Mouse (Mus musculus): ENCODE results near the gene Kdm2a. TPM values are rescaled to one million over a fixed set of nuclear protein-coding genes. Genes with fewer than 3 reads are reported as not detected.

Kdm2a gene
- polyA plus RNA-seq, 1 experiment from 2014 or later, result 32.8 TPM

DNA sequence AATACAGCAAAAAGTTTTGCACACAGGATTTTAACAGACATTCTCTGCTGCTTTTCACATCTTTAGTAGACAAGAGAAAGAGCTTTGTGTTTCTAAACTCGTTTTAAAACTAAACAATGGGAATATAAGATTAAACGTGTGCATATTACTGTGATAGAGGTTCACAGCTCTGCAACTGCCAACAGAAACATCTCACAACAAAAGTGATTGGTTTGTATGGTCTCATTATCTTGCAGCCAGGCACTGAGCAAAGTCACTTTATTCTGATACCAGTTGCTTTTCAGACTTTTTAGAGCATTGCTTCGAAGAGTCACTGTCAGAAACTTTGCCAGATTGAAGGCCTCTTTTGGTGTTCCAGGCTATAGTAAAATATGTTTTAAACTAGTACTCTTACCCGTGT lies 874 bp upstream of the Kdm2a start:
- TF ChIP-seq CTCF (IDR thresholded peaks at IDR 0.05; ENCODE audit: low read depth), result no peak
- DNase-seq (ENCODE audit: low spot score) (no peak), ATAC-seq (replicated peaks; ENCODE audit: low FRiP score, low read depth) (no peak)
- H3K27ac ChIP-seq, result no peak overlapping the region
- 0 out of 2 replicates have a peak, but pooled peaks cover 5% of the 10 kb centered on the region for H3K4me1 ChIP-seq (replicated peaks; ENCODE audit: insufficient read depth, low read length)
- 74% methylated on average over 4 of the region's 4 CpGs for WGBS
- no peaks in the 10 kb centered on the region for H3K27me3 ChIP-seq (ENCODE audit: insufficient read depth, low read length)
- H3K36me3 ChIP-seq (ENCODE audit: insufficient read depth, low read length), result no peaks in the 10 kb centered on the region
- H3K4me2 ChIP-seq (ENCODE audit: low read length), result no peak overlapping the region
- no peak overlapping the region for H3K9ac ChIP-seq (ENCODE audit: low read depth, low read length)
- no peak overlapping the region for H3K4me3 ChIP-seq (replicated peaks; ENCODE audit: low read depth, low read length)
- H3K9me3 ChIP-seq (replicated peaks; ENCODE audit: low read length), result no peaks in the 10 kb centered on the region

DNA sequence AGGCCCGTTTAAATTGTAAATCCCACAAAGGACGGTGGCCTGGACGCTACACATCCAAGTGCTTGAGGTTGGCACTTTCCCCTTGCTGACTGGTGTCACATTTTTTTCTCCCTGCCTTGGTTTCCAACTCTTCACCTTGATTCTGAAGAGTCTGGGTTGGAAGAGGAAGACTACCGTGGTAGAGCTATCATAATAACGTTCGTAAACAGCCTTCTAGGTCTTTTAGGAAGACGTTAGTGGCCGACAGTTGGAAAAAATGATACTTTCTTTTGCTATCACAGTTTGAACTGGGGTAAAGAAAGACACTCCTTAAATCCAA lies 504 bp upstream of the Kdm2a start:
- ATAC-seq (replicated peaks; ENCODE audit: low FRiP score, low read depth) (no peak), DNase-seq (ENCODE audit: low spot score) (no peak)
- H3K4me1 ChIP-seq (replicated peaks; ENCODE audit: insufficient read depth, low read length), result 0 out of 2 replicates have a peak, but pooled peaks cover 6% of the 10 kb centered on the region
- peak overlapping the region; percentile 94 for H3K4me2 ChIP-seq (ENCODE audit: low read length)
- H3K36me3 ChIP-seq (ENCODE audit: insufficient read depth, low read length), result no peaks in the 10 kb centered on the region
- peak overlapping the region; percentile 97 for H3K27ac ChIP-seq
- no peak for TF ChIP-seq CTCF (IDR thresholded peaks at IDR 0.05; ENCODE audit: low read depth)
- H3K4me3 ChIP-seq (replicated peaks; ENCODE audit: low read depth, low read length), result peak overlapping the region; percentile 99
- peak overlapping the region; percentile 82 for H3K9ac ChIP-seq (ENCODE audit: low read depth, low read length)
- WGBS, result 39% methylated on average over 8 of the region's 8 CpGs
- no peaks in the 10 kb centered on the region for H3K27me3 ChIP-seq (ENCODE audit: insufficient read depth, low read length)
- no peaks in the 10 kb centered on the region for H3K9me3 ChIP-seq (replicated peaks; ENCODE audit: low read length)

DNA sequence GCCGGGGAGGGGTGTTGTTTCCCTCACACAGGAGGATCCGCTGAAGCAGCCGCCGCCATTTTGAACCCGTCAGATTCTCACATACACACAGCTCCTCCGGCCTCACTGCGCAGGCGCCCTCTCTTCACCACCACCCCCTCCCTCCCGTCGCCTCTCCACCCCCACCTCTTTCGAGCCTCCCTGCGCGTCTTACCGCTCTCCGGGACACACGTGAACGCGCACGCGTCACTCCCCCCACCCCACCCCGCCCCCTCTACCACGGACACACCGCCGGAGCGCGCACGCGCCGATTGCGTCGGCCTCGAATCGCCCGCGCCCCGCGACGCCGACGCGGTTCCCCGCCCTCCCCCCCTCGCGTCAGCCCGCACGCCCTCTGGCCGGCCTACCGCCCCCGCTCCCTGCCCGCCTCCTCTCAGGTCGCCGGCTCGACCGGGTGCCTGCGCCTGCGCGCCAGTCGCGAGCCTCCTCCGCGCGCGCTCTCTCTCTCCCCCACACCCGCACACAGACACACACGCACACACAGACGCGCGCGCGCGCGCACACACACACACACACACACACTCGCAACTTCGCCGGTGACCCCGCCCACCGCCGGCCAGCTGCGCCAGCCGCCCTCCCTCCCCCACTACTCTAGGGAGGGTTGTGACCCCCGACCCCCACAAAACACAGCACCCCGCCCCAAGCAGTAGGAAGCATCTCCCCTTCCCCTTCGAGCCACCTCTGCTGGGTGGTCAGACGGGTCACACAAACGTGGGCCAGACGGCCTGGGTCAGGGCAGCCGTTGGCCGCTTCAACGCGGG lies 887 bp downstream of the Kdm2a start:
- Histone ChIP-seq H3K9ac (ENCODE audit: low read depth, low read length) (peak overlapping the region; percentile 99), H3K4me2 (ENCODE audit: low read length) (peak overlapping the region; percentile 94), H3K4me3 (replicated peaks; ENCODE audit: low read depth, low read length) (peak overlapping the region; percentile 99), H3K27me3 (ENCODE audit: insufficient read depth, low read length) (no peaks in the 10 kb centered on the region), H3K4me1 (replicated peaks; ENCODE audit: insufficient read depth, low read length) (0 out of 2 replicates have a peak, but pooled peaks cover 11% of the 10 kb centered on the region), H3K9me3 (replicated peaks; ENCODE audit: low read length) (no peaks in the 10 kb centered on the region), H3K27ac (peak overlapping the region; percentile 97), H3K36me3 (ENCODE audit: insufficient read depth, low read length) (0 out of 2 replicates have a peak, but pooled peaks cover 4% of the 10 kb centered on the region)
- TF ChIP-seq CTCF (IDR thresholded peaks at IDR 0.05; ENCODE audit: low read depth), result no peak
- WGBS, result 1% methylated on average over 69 of the region's 90 CpGs
- peak; percentile 99 for DNase-seq (ENCODE audit: low spot score)
- peak; percentile 93 for ATAC-seq (replicated peaks; ENCODE audit: low FRiP score, low read depth)

DNA sequence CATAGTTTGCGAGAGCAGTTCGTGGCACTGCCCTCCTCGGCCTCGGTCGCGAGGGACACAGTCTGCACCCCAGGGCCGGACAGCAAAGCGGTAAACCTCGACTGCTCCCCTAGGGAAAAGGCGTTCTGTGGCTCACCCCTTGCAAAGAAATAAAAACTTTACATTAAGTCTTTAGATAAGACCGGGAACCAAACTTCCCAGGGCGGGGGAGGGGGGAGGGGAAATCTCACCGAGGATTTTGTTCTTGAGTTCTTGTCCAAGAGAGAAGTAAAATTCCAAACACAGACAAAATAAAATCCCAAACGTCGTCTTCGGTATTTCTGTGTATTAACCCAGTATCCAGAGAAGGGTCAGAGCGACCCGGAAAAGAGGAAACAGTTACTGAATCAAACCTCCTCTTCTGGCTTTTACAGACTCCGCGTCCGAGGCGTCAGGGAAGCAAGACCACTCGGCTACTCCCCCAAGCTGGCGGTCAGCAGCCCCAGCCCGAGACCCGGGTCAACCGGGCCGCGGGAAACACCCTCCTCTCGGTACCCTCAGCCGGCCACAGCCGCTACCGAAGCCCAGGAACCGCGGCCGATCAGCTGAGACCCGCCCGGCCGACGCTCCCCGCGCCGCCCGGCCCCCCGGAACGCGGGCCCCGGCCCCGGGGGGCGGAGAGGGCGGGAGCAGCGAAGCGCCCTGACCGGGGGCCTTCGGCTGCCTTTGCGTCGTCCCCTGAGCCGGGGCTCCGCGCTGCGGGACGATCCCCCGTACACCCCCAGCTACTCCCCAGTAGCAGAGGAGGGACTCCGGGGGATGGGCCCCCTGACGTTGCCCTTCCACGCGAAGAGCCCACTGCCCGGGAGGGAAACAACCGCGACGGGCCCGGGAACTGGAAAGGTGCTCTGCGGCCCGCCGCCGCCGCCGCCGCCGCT lies 1.7 kb downstream of the Kdm2a start:
- H3K4me1 ChIP-seq (replicated peaks; ENCODE audit: insufficient read depth, low read length), result 0 out of 2 replicates have a peak, but pooled peaks cover 11% of the 10 kb centered on the region
- no peak for TF ChIP-seq CTCF (IDR thresholded peaks at IDR 0.05; ENCODE audit: low read depth)
- peak overlapping the region; percentile 99 for H3K9ac ChIP-seq (ENCODE audit: low read depth, low read length)
- DNase-seq (ENCODE audit: low spot score), result peak; percentile 60
- H3K4me3 ChIP-seq (replicated peaks; ENCODE audit: low read depth, low read length), result peak overlapping the region; percentile 99
- H3K9me3 ChIP-seq (replicated peaks; ENCODE audit: low read length), result no peaks in the 10 kb centered on the region
- under 1% methylated on average over 66 of the region's 80 CpGs for WGBS
- H3K4me2 ChIP-seq (ENCODE audit: low read length), result peak overlapping the region; percentile 73
- ATAC-seq (replicated peaks; ENCODE audit: low FRiP score, low read depth), result peak; percentile 31
- 0 out of 2 replicates have a peak, but pooled peaks cover 4% of the 10 kb centered on the region for H3K36me3 ChIP-seq (ENCODE audit: insufficient read depth, low read length)
- H3K27me3 ChIP-seq (ENCODE audit: insufficient read depth, low read length), result no peaks in the 10 kb centered on the region
- H3K27ac ChIP-seq, result peak overlapping the region; percentile 97

DNA sequence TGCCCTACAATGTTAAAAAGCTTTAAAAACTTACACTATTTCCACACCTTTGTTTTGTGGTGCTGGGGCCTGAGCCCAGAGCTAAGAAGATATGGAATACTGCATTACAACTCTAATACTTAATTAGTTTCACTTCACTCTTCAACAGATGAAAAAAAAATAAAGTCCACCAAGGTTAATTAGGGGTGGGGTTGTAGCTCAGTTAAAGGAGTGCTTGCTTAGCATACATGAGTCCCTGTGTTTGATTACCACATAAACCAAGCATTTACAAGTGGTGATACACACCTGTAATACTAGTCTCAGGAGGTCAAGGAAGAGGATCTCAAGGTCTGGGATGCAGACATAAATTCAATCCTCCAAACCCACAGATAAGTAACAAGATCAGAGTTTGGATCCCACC lies 10.8 kb downstream of the Kdm2a start:
- Histone ChIP-seq H3K4me3 (replicated peaks; ENCODE audit: low read depth, low read length) (no peak overlapping the region), H3K4me1 (replicated peaks; ENCODE audit: insufficient read depth, low read length) (no peaks in the 10 kb centered on the region), H3K36me3 (ENCODE audit: insufficient read depth, low read length) (peaks cover 5% of the 10 kb centered on the region; the same call in 1 of the 2 replicates), H3K4me2 (ENCODE audit: low read length) (no peak overlapping the region), H3K9ac (ENCODE audit: low read depth, low read length) (no peak overlapping the region), H3K27me3 (ENCODE audit: insufficient read depth, low read length) (no peaks in the 10 kb centered on the region), H3K27ac (no peak overlapping the region), H3K9me3 (replicated peaks; ENCODE audit: low read length) (no peaks in the 10 kb centered on the region)
- no peak for TF ChIP-seq CTCF (IDR thresholded peaks at IDR 0.05; ENCODE audit: low read depth)
- DNase-seq (ENCODE audit: low spot score) (no peak), ATAC-seq (replicated peaks; ENCODE audit: low FRiP score, low read depth) (no peak)

DNA sequence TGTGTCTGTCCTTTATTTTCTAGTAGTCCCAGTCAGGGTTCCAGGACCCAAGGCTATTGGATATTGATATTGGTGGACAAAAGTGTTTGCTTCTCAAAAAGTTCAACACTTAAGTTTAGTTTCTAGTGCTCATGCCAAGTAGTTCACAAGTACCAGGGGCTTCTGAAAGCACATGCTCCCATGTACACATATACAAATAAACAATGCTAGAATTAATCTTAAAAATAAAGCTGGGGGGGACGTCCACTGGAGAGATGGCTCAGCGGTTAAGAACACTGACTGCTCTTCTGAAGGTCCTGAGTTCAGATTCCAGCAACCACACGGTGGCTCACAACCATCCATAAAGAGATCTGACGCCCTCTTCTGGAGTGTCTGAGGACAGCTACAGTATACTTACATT lies 13.1 kb downstream of the Kdm2a start:
- DNase-seq (ENCODE audit: low spot score), result no peak
- Histone ChIP-seq H3K4me3 (replicated peaks; ENCODE audit: low read depth, low read length) (no peak overlapping the region), H3K9ac (ENCODE audit: low read depth, low read length) (no peak overlapping the region), H3K36me3 (ENCODE audit: insufficient read depth, low read length) (peaks cover 9% of the 10 kb centered on the region; the same call in 1 of the 2 replicates), H3K27ac (no peak overlapping the region), H3K9me3 (replicated peaks; ENCODE audit: low read length) (no peaks in the 10 kb centered on the region), H3K27me3 (ENCODE audit: insufficient read depth, low read length) (no peaks in the 10 kb centered on the region), H3K4me2 (ENCODE audit: low read length) (no peak overlapping the region), H3K4me1 (replicated peaks; ENCODE audit: insufficient read depth, low read length) (no peaks in the 10 kb centered on the region)
- no peak for ATAC-seq (replicated peaks; ENCODE audit: low FRiP score, low read depth)
- WGBS, result 77% methylated on average over 4 of the region's 4 CpGs
- TF ChIP-seq CTCF (IDR thresholded peaks at IDR 0.05; ENCODE audit: low read depth), result 0 out of 2 replicates have a peak, but pooled peaks have one; percentile 9

Measured in kidney, postnatal 0 days (tissue).